Mouse (Mus musculus): ENCODE measurements around the gene Dnase1l2. TPM values are rescaled to one million over a fixed set of nuclear protein-coding genes. Genes with fewer than 3 reads are reported as not detected.
A peak's percentile ranks its signal among the peaks of the same experiment; 100 is the strongest.
"Not testable (repeated sequence)": the region's sequence is repeated elsewhere in the genome, so short reads cannot be mapped to it uniquely, and the experiment has no call there.

Dnase1l2 gene
- polyA plus RNA-seq, 1 experiment from 2014 or later = 3.6 TPM

DNA sequence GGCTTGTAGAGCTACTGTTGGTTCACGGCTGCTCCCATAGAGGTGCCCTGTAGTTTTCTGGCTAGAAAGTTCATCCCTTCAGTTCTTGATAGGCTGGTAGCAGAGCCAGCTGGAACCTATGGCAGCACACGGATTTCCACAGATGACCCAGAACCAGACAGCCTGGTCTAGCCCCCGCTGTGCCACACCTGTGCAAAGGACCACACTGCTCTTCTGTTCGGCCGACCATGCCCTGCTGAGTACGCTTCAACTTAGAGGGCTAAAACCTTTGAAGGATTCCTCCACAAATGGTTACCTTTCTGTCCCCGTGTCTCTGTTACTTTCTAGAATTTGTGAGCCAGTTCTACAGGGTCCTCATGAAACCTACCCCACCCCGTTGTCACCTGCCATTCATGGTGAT lies 17.6 kb downstream of the Dnase1l2 start:
- not testable (repeated sequence) for H3K27me3 ChIP-seq; H3K4me2 ChIP-seq (replicated peaks); H3K9ac ChIP-seq; H3K27ac ChIP-seq; H3K4me1 ChIP-seq; H3K4me3 ChIP-seq; H3K9me3 ChIP-seq; ATAC-seq (ENCODE audit: insufficient number of reproducible peaks, insufficient read depth, low FRiP score, low TSS enrichment)
- peaks cover 47% of the 10 kb centered on the region for H3K36me3 ChIP-seq
- 91% methylated on average over 6 of the region's 8 CpGs for WGBS

DNA sequence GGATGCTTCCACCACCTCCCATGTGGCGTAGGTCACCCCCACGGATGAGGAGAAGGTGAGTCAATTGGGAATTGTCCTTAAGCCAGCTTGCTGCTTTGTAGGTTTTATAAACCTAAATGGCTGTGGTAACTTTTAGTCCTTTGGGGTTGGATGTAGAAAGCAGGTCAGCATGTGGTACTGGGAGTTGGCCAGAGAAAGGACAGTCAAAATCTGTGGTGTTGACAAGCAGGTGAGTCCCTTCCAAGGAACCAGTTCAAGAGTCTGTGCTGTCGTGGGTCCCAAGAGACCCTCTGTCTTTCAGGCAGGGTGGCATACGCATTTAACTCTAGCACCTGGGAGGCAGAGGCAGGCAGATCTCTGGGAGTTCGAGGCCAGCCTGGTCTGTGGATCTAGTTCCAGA lies 18.4 kb downstream of the Dnase1l2 start:
- Histone ChIP-seq H3K36me3 (peaks cover 55% of the 10 kb centered on the region), H3K9me3 (no peaks in the 10 kb centered on the region), H3K27me3 (no peaks in the 10 kb centered on the region), H3K9ac (no peak overlapping the region), H3K4me2 (replicated peaks) (no peak overlapping the region), H3K4me1 (peaks cover 6% of the 10 kb centered on the region), H3K27ac (no peak overlapping the region), H3K4me3 (no peak overlapping the region)
- no peak for ATAC-seq (ENCODE audit: insufficient number of reproducible peaks, insufficient read depth, low FRiP score, low TSS enrichment)
- WGBS = 92% methylated on average over 5 of the region's 5 CpGs

DNA sequence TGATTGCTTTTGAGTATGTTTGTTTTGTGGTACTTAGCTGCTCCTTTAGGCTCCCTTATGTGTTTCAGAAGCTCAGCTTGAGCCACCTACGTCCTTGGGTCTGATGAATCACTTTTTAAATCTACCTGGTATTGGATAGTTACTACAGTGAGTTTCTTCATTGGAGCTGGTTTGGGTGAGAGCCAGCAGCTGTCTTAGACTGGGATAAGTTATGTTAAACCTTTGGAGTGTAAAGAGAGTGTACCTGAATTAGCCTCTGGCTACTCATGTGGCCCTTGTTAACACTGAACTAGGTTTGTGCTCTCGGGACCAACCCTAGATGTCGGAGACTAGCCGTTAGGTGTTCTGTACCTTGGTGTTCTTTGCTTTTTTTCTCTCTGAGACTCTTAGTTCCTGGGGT lies 19.8 kb downstream of the Dnase1l2 start:
- no peaks in the 10 kb centered on the region for H3K27me3 ChIP-seq
- H3K9me3 ChIP-seq = no peaks in the 10 kb centered on the region
- 94% methylated on average over 4 of the region's 4 CpGs for WGBS
- no peak overlapping the region for H3K27ac ChIP-seq
- no peak overlapping the region for H3K9ac ChIP-seq
- no peak overlapping the region for H3K4me3 ChIP-seq
- no peak overlapping the region for H3K4me2 ChIP-seq (replicated peaks)
- peaks cover 68% of the 10 kb centered on the region for H3K36me3 ChIP-seq
- peaks cover 6% of the 10 kb centered on the region; the same call in 1 of the 2 replicates for H3K4me1 ChIP-seq
- ATAC-seq (ENCODE audit: insufficient number of reproducible peaks, insufficient read depth, low FRiP score, low TSS enrichment) = no peak

DNA sequence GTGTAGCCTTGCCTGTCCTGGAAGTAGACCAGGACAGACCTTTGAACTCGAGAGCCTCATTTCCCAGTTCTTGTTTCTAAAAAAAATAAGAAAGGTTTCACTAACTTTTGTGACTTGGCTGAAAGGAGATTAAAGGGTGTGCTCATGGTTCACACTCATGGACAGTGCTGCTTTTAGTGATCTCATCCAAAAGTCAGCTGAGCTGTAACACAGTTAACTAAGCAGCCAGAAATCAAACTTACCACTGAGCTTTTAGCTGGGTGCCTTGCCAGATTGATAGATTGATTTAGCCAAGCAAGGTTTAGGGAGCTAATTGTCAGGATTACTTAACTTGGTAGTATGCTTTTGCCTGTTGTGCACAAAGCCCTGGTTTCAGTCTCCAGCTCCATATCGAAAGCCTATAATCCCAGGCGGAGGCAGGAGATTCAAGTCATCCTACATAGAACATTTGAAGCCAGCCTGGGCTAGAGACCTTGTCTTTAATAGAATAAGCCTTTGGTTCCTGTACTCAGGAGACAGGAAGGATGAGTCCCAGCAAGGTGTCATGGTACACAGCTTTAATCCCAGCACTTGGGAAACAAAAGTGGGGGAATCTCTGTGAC lies 26.8 kb downstream of the Dnase1l2 start:
- Histone ChIP-seq H3K27ac (no peak overlapping the region), H3K9me3 (no peaks in the 10 kb centered on the region)

DNA sequence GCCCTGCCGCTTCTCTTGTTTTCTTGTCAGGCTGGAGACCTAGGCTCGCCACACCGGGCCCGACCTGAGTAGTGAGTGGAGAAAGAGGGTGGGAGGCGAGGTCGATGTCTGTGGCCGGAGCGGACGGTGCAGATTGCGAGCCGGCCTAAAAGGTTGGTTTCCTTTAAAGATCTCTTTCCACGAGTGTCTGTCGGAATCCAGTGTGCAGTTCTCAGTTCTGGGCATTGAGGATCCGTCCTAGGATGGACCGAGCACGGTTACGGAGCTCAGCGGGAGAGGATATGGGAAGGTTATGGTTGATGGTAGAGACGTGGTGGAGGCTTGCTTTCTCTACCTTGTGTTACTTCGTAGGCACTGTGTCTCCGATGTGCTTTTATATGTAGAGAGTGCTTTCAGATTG lies 27.9 kb downstream of the Dnase1l2 start:
- H3K27ac ChIP-seq = peak overlapping the region; percentile 87
- H3K9ac ChIP-seq = peak overlapping the region; percentile 85
- no peaks in the 10 kb centered on the region for H3K27me3 ChIP-seq
- ATAC-seq (ENCODE audit: insufficient number of reproducible peaks, insufficient read depth, low FRiP score, low TSS enrichment) = no peak
- H3K4me3 ChIP-seq = peak overlapping the region; percentile 83
- peaks cover 35% of the 10 kb centered on the region for H3K36me3 ChIP-seq
- peak overlapping the region; percentile 92 for H3K4me2 ChIP-seq (replicated peaks)
- H3K9me3 ChIP-seq = no peaks in the 10 kb centered on the region
- WGBS = under 1% methylated on average over 21 of the region's 21 CpGs
- H3K4me1 ChIP-seq = peaks cover 29% of the 10 kb centered on the region

More for the DNA sequence above, 26.8 kb downstream of the Dnase1l2 start:
- H3K4me2 ChIP-seq (replicated peaks) = peak overlapping the region; percentile 92
- peaks cover 29% of the 10 kb centered on the region for H3K4me1 ChIP-seq
- H3K9ac ChIP-seq = peak overlapping the region; percentile 85; the same call in 1 of the 2 replicates
- WGBS = 87% methylated on average over 3 of the region's 3 CpGs
- peaks cover 38% of the 10 kb centered on the region for H3K36me3 ChIP-seq
- H3K27me3 ChIP-seq = no peaks in the 10 kb centered on the region
- peak overlapping the region; percentile 83 for H3K4me3 ChIP-seq
- ATAC-seq (ENCODE audit: insufficient number of reproducible peaks, insufficient read depth, low FRiP score, low TSS enrichment) = no peak

DNA sequence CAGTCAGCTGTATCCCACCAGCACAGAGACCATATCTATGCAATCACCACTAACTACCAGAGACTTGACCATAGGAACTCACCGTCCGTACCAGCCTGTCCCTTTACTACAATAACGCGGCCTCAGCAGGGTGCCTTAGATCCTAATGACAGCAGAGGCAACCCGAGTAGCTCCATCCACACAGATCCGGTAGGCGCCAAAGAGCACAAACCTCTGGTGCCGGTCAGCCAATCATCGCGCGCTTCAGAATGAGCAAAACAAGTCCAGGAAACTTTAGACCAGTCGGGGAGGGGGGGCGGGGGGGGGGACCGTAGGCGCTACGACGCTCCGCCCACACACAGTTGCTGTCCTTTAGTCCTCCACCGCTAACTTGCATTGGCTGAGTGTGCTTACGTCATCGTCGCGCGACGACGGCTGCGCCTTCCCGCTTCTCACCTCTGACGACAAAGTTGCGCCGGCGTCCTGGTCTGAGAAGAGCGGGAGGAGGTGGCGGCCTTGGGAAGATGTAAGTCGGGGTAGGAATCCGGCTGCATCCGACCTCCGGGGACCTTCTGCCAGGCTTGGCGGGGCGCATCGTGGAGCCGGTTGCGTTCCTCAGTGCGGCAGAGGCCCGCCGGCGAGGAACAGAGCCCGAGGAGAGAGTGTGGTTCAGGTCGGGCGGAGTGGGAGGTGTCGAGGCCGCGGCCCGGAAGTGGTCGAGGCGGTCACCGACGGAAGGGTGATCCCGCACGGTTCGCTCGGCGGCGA lies 28.5 kb downstream of the Dnase1l2 start, which contains the start of gene Rnps1:
TSS of gene Rnps1 (plus strand) at position 336 of the 747 bp plus-strand sequence.
- peak; percentile 94 for ATAC-seq (ENCODE audit: insufficient number of reproducible peaks, insufficient read depth, low FRiP score, low TSS enrichment)
- Histone ChIP-seq H3K27ac (peak within 1 kb of the TSS; percentile 87), H3K4me2 (replicated peaks) (peak within 1 kb of the TSS; percentile 92), H3K27me3 (no peaks in the 10 kb centered on the region), H3K4me1 (peaks cover 29% of the 10 kb centered on the region), H3K9ac (peak within 1 kb of the TSS; percentile 85), H3K4me3 (peak within 1 kb of the TSS; percentile 83), H3K9me3 (no peaks in the 10 kb centered on the region), H3K36me3 (peaks cover 35% of the 10 kb centered on the region)
- WGBS = under 1% methylated on average over 63 of the region's 64 CpGs

DNA sequence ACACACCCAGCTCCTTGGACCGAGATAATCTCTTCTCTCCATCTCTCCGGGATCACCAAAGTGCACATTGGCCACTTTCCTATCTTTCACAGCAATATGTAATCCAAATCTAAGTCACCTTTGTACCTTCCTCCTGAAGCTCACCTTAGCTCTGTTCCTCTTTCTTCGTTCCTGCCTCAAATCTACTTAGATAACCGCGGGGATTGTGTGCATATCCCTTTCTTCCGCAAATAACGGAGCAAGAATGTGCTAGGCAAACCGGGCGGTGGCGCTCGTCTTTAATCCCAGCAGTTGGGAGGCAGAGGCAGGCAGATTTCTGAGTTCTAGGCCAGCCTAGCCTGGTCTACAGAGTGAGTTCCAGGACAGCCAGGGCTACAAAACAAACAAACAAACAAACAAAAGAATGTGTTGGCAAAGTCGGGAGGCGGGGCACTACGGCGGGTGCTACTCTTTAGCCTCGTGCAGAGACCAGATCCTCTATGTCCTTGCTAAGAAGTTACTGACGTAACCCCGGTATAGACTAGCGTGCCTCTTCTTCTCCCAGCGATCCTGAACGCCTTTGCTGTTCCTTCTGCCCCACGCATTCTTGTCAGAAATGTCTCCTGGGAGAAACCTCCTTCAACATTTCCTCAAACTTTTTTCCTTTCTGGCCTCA lies 29.2 kb downstream of the Dnase1l2 start:
- peak; percentile 25; the same call in 1 of the 2 replicates for ATAC-seq (ENCODE audit: insufficient number of reproducible peaks, insufficient read depth, low FRiP score, low TSS enrichment)
- WGBS = 33% methylated on average over 22 of the region's 22 CpGs
- peak overlapping the region; percentile 92 for H3K4me2 ChIP-seq (replicated peaks)
- peaks cover 29% of the 10 kb centered on the region for H3K4me1 ChIP-seq
- H3K27me3 ChIP-seq = no peaks in the 10 kb centered on the region
- peaks cover 36% of the 10 kb centered on the region for H3K36me3 ChIP-seq
- H3K4me3 ChIP-seq = peak overlapping the region; percentile 83
- no peaks in the 10 kb centered on the region for H3K9me3 ChIP-seq
- peak overlapping the region; percentile 59 for H3K9ac ChIP-seq
- H3K27ac ChIP-seq = peak overlapping the region; percentile 78

DNA sequence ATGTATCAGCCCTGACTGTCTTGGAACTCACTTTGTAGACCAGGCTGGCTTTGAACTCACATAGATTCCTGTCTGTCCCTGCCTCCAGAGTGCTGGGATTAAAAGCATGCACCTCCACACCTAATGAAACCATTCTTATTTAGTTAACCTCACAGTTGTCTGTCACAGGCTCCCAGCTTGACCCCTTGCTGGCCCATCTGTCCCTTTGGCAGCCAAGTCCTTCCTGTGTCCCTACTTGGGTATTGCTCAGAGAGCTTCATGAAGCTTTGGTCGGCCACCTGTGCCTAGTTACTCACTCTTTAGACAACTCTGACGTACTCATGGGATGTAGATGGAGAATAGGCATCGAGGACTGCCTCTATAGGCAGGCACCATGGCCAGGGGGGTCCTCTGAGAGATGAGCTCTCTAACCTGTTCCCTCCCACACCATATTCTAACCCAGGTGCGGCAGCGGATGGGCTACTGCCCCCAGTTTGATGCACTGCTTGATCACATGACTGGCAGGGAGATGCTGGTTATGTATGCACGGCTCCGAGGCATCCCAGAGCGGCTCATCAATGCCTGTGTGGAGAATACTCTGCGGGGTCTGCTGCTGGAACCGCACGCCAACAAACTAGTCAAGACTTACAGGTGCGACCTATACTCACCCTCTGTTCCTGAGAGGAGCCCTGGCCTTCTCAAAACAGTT lies 35.6 kb downstream of the Dnase1l2 start:
- no peak overlapping the region for H3K27ac ChIP-seq
- no peaks in the 10 kb centered on the region for H3K27me3 ChIP-seq
- no peak for ATAC-seq (ENCODE audit: insufficient number of reproducible peaks, insufficient read depth, low FRiP score, low TSS enrichment)
- no peaks in the 10 kb centered on the region for H3K9me3 ChIP-seq
- no peaks in the 10 kb centered on the region for H3K4me1 ChIP-seq
- H3K36me3 ChIP-seq = peaks cover 39% of the 10 kb centered on the region
- 82% methylated on average over 12 of the region's 12 CpGs for WGBS
- no peak overlapping the region for H3K4me2 ChIP-seq (replicated peaks)
- no peak overlapping the region for H3K9ac ChIP-seq
- H3K4me3 ChIP-seq = no peak overlapping the region

DNA sequence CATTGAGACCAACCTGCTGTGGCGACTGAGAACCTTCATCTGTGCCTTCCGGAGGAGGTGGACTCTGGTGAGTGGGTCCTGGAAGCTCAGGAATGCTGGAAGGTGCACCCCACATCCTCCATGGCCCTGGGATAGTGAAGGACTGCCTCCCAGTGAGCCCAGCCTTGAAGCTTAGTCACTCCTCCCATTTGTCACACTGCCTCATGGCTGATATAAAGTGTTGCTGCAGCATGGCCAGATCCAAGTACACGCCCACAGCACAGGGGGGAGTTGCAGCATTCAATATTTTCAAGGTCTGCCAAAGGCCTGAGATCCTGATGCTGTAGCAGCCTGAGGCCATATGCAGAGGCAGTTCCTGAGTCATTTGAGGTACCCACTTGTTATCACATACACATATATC lies 40.5 kb downstream of the Dnase1l2 start:
- no peak overlapping the region for H3K9ac ChIP-seq
- no peak for ATAC-seq (ENCODE audit: insufficient number of reproducible peaks, insufficient read depth, low FRiP score, low TSS enrichment)
- 80% methylated on average over 3 of the region's 3 CpGs for WGBS
- H3K4me3 ChIP-seq = no peak overlapping the region
- no peak overlapping the region for H3K27ac ChIP-seq
- no peaks in the 10 kb centered on the region for H3K27me3 ChIP-seq
- no peaks in the 10 kb centered on the region for H3K9me3 ChIP-seq
- no peak overlapping the region for H3K4me2 ChIP-seq (replicated peaks)
- H3K36me3 ChIP-seq = peaks cover 7% of the 10 kb centered on the region; the same call in 1 of the 2 replicates
- H3K4me1 ChIP-seq = no peaks in the 10 kb centered on the region

DNA sequence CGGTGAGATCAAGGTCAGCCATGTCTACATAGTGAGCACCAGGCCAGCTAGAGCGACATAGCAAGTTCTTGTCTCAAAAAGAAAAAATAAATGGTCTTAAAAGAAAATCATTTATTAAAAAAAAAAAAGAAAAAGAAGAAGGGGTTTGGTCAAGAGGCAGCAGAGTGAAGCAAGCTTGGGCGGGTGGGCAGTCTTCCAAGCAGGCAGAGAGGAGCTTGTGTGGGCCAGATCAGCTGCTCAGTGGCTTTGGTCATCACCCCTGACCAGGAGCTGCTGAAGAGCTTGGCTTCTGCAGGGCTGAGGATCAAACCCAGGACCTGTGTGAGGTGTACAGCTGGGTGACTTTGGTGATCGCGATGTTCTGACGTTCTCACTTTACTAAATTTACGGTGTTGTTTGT lies 48.4 kb downstream of the Dnase1l2 start:
- Histone ChIP-seq H3K9me3 (no peaks in the 10 kb centered on the region), H3K27me3 (no peaks in the 10 kb centered on the region)
- ATAC-seq (ENCODE audit: insufficient number of reproducible peaks, insufficient read depth, low FRiP score, low TSS enrichment) = no peak

DNA sequence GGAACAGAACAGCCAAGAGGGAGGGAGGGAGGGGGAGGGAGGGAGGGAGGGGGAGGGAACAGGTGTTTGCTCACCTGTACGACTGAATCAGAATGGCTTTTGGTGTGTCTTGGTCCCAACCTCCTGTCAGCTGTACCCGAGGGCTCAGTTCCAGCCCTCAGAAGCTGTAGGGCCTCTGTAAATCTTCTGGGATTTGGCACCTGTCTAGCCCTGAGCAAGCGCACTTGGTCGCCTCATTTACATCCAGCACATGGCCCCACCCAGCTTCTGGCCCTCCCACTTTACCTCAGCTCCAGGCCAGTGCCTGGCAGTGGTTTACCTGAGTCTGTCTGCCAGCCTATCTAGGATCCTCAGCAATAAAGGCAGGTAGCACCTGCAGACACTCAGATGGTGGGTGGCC lies 49.4 kb downstream of the Dnase1l2 start:
- Histone ChIP-seq H3K9ac (no peak overlapping the region), H3K9me3 (no peaks in the 10 kb centered on the region), H3K27me3 (no peaks in the 10 kb centered on the region), H3K4me3 (no peak overlapping the region), H3K4me1 (no peaks in the 10 kb centered on the region), H3K27ac (no peak overlapping the region), H3K4me2 (replicated peaks) (no peak overlapping the region), H3K36me3 (no peaks in the 10 kb centered on the region)
- WGBS = 27% methylated on average over 4 of the region's 4 CpGs
- ATAC-seq (ENCODE audit: insufficient number of reproducible peaks, insufficient read depth, low FRiP score, low TSS enrichment) = no peak

More for the DNA sequence above, 48.4 kb downstream of the Dnase1l2 start:
- H3K4me3 ChIP-seq = no peak overlapping the region
- H3K4me1 ChIP-seq = no peaks in the 10 kb centered on the region
- H3K27ac ChIP-seq = no peak overlapping the region
- H3K4me2 ChIP-seq (replicated peaks) = no peak overlapping the region
- WGBS = 85% methylated on average over 7 of the region's 7 CpGs
- H3K36me3 ChIP-seq = no peaks in the 10 kb centered on the region
- H3K9ac ChIP-seq = no peak overlapping the region
